ENCODE assay signal across 26 mouse cellular contexts in genomic region chr1:149715171-149715570, GRCm38 (mm10).
DNase-seq lines count a peak whose midpoint lies in the region; ATAC-seq and TF ChIP-seq lines count a peak whose summit lies in the region.
"Had no signal": no experiment of that assay in that cellular context is flagged by ENCODE, and none has a peak within 500 bp of the region (broad histone marks: within the 10 kb centered on the region; RNA-seq: fewer than 3 reads in every experiment).

No protein-coding gene starts in this region.

- ATAC-seq in embryonic facial prominence, embryonic 14.5 days (ENCODE audit: low read depth), result no peak
- ATAC-seq in limb, embryonic 14.5 days (ENCODE audit: low FRiP score, low read depth), result no peak
- ATAC-seq in embryonic facial prominence, embryonic 15.5 days (ENCODE audit: insufficient number of reproducible peaks, low FRiP score, low TSS enrichment, low read depth), result peak; percentile 54
- ATAC-seq: forebrain, embryonic 16.5 days; hindbrain, embryonic 16.5 days; intestine, embryonic 15.5 days; Patski had no signal

- H3K4me1 ChIP-seq in embryonic facial prominence, embryonic 14.5 days (ENCODE audit: control insufficient read depth, insufficient read depth, low read length), result no peaks in the 10 kb centered on the region
- no peaks in the 10 kb centered on the region for H3K4me1 ChIP-seq in embryonic facial prominence, embryonic 10.5 days
- H3K4me1 ChIP-seq in limb, embryonic 14.5 days (ENCODE audit: control insufficient read depth, insufficient read depth, low read length), result no peaks in the 10 kb centered on the region
- H3K4me1 ChIP-seq in limb, embryonic 10.5 days, result no peaks in the 10 kb centered on the region
- no peaks in the 10 kb centered on the region for H3K4me1 ChIP-seq in embryonic facial prominence, embryonic 15.5 days
- H3K4me1 ChIP-seq: forebrain, embryonic 12.5 days; heart, embryonic 12.5 days; heart, embryonic 15.5 days; intestine, embryonic 15.5 days had no signal

- H3K9ac ChIP-seq in embryonic facial prominence, embryonic 14.5 days (ENCODE audit: low read depth, low read length), result no peak overlapping the region
- H3K9ac ChIP-seq in limb, embryonic 14.5 days (ENCODE audit: low read depth, low read length, severe bottlenecking), result no peak overlapping the region
- H3K9ac ChIP-seq in embryonic facial prominence, embryonic 15.5 days, result no peak overlapping the region
- H3K9ac ChIP-seq: forebrain, embryonic 12.5 days; heart, embryonic 12.5 days; heart, embryonic 15.5 days; intestine, embryonic 15.5 days had no signal

- H3K27me3 ChIP-seq in embryonic facial prominence, embryonic 14.5 days (replicated peaks; ENCODE audit: control insufficient read depth, insufficient read depth, low read length), result no peaks in the 10 kb centered on the region
- H3K27me3 ChIP-seq in embryonic facial prominence, embryonic 10.5 days (replicated peaks; ENCODE audit: low read depth, poor library complexity, severe bottlenecking), result no peaks in the 10 kb centered on the region
- no peaks in the 10 kb centered on the region for H3K27me3 ChIP-seq in limb, embryonic 14.5 days (ENCODE audit: control insufficient read depth, insufficient read depth, low read length)
- no peaks in the 10 kb centered on the region for H3K27me3 ChIP-seq in limb, embryonic 10.5 days (ENCODE audit: low read depth, poor library complexity, severe bottlenecking)
- no peaks in the 10 kb centered on the region for H3K27me3 ChIP-seq in embryonic facial prominence, embryonic 15.5 days
- H3K27me3 ChIP-seq: forebrain, embryonic 12.5 days; heart, embryonic 12.5 days; heart, embryonic 15.5 days; intestine, embryonic 15.5 days had no signal

- intact Hi-C loops in heart, postnatal 36 days (cut with DNase I), result no loop called here

- H3K27ac ChIP-seq in embryonic facial prominence, embryonic 14.5 days (replicated peaks; ENCODE audit: low read depth, low read length), result no peak overlapping the region
- H3K27ac ChIP-seq in embryonic facial prominence, embryonic 10.5 days (replicated peaks), result no peak overlapping the region
- no peak overlapping the region for H3K27ac ChIP-seq in limb, embryonic 14.5 days (replicated peaks; ENCODE audit: low read depth, low read length)
- no peak overlapping the region for H3K27ac ChIP-seq in limb, embryonic 10.5 days
- H3K27ac ChIP-seq in embryonic facial prominence, embryonic 15.5 days (replicated peaks), result no peak overlapping the region
- H3K27ac ChIP-seq: forebrain, embryonic 12.5 days; gastrocnemius, adult 2 months; heart, embryonic 15.5 days; intestine, embryonic 15.5 days had no signal

- no peaks in the 10 kb centered on the region for H3K9me3 ChIP-seq in embryonic facial prominence, embryonic 14.5 days (ENCODE audit: control insufficient read depth, low read length)
- H3K9me3 ChIP-seq in embryonic facial prominence, embryonic 10.5 days, result no peaks in the 10 kb centered on the region
- no peaks in the 10 kb centered on the region for H3K9me3 ChIP-seq in limb, embryonic 14.5 days (ENCODE audit: control insufficient read depth, low read length)
- no peaks in the 10 kb centered on the region for H3K9me3 ChIP-seq in limb, embryonic 10.5 days (replicated peaks)
- no peaks in the 10 kb centered on the region for H3K9me3 ChIP-seq in embryonic facial prominence, embryonic 15.5 days (replicated peaks)
- H3K9me3 ChIP-seq: forebrain, embryonic 12.5 days; heart, embryonic 12.5 days; heart, embryonic 15.5 days; intestine, embryonic 15.5 days had no signal

- no peak overlapping the region for H3K4me2 ChIP-seq in embryonic facial prominence, embryonic 14.5 days (ENCODE audit: low read depth, low read length)
- no peak overlapping the region for H3K4me2 ChIP-seq in limb, embryonic 14.5 days (replicated peaks; ENCODE audit: low read depth, low read length, severe bottlenecking)
- H3K4me2 ChIP-seq in embryonic facial prominence, embryonic 15.5 days (replicated peaks), result no peak overlapping the region
- H3K4me2 ChIP-seq: forebrain, embryonic 12.5 days; heart, embryonic 12.5 days; heart, embryonic 15.5 days; intestine, embryonic 15.5 days had no signal

- WGBS in embryonic facial prominence, embryonic 14.5 days, result 63% methylated on average over 1 of the region's 1 CpGs
- WGBS in embryonic facial prominence, embryonic 10.5 days, result 85% methylated on average over 1 of the region's 1 CpGs
- WGBS in limb, embryonic 14.5 days, result 70% methylated on average over 1 of the region's 1 CpGs
- 96% methylated on average over 1 of the region's 1 CpGs for WGBS in limb, embryonic 10.5 days
- WGBS in embryonic facial prominence, embryonic 15.5 days, result 62% methylated on average over 1 of the region's 1 CpGs

- no peaks in the 10 kb centered on the region for H3K36me3 ChIP-seq in embryonic facial prominence, embryonic 14.5 days (ENCODE audit: control insufficient read depth, insufficient read depth, low read length)
- no peaks in the 10 kb centered on the region for H3K36me3 ChIP-seq in embryonic facial prominence, embryonic 10.5 days (replicated peaks)
- no peaks in the 10 kb centered on the region for H3K36me3 ChIP-seq in limb, embryonic 14.5 days (ENCODE audit: control insufficient read depth, insufficient read depth, low read length)
- no peaks in the 10 kb centered on the region for H3K36me3 ChIP-seq in limb, embryonic 10.5 days
- no peaks in the 10 kb centered on the region for H3K36me3 ChIP-seq in embryonic facial prominence, embryonic 15.5 days
- H3K36me3 ChIP-seq: forebrain, embryonic 12.5 days; heart, embryonic 12.5 days; heart, embryonic 15.5 days; intestine, embryonic 15.5 days had no signal

- peak; percentile 71 for DNase-seq in embryonic facial prominence, embryonic 14.5 days (ENCODE audit: low spot score)
- no peak for DNase-seq in embryonic facial prominence, embryonic 10.5 days (ENCODE audit: low spot score)
- DNase-seq in limb, embryonic 14.5 days (ENCODE audit: low spot score), result peak; percentile 40
- DNase-seq in limb, embryonic 10.5 days (ENCODE audit: low spot score), result no peak
- DNase-seq in NIH3T3 (ENCODE audit: low read depth), result peak; percentile 3
- no peak for DNase-seq in heart, postnatal 36 days
- DNase-seq: adrenal gland, postnatal 10 days; adrenal gland, postnatal 36 days; cerebellum, adult 11-12 months; cerebellum, adult 8-10 months; cerebellum, postnatal 36 days; embryo, embryonic 11 days; gastrocnemius, adult 2 months; gastrocnemius, postnatal 14 days; heart, adult 18-20 months; heart, postnatal 10 days; heart, postnatal 4 days had no signal

- TF ChIP-seq POLR2A in limb, embryonic 14.5 days (IDR thresholded peaks at IDR 0.05; ENCODE audit: borderline replicate concordance, extremely low read depth, insufficient read depth, insufficient read length), result no peak

- no peak overlapping the region for H3K4me3 ChIP-seq in embryonic facial prominence, embryonic 14.5 days (ENCODE audit: low read depth, low read length)
- no peak overlapping the region for H3K4me3 ChIP-seq in embryonic facial prominence, embryonic 10.5 days
- H3K4me3 ChIP-seq in limb, embryonic 14.5 days (replicated peaks; ENCODE audit: low read length), result no peak overlapping the region
- H3K4me3 ChIP-seq in limb, embryonic 10.5 days, result no peak overlapping the region
- no peak overlapping the region for H3K4me3 ChIP-seq in embryonic facial prominence, embryonic 15.5 days (replicated peaks)
- H3K4me3 ChIP-seq: erythroblast, embryonic 14.5 days; forebrain, embryonic 12.5 days; gastrocnemius, adult 2 months; heart, embryonic 12.5 days; heart, embryonic 15.5 days; intestine, embryonic 15.5 days had no signal

Comparison
In these comparisons a context has a peak if more than half of its experiments do, and no peak if none do; other contexts are left out.
1. DNase-seq: peak in embryonic facial prominence, embryonic 14.5 days (single experiment), limb, embryonic 14.5 days (single experiment) and NIH3T3 (single experiment); none in embryonic facial prominence, embryonic 10.5 days (single experiment), limb, embryonic 10.5 days (single experiment) and heart, postnatal 36 days (0 of 2).